27 mouse cellular contexts compared by ENCODE assay signal in the genomic region with DNA sequence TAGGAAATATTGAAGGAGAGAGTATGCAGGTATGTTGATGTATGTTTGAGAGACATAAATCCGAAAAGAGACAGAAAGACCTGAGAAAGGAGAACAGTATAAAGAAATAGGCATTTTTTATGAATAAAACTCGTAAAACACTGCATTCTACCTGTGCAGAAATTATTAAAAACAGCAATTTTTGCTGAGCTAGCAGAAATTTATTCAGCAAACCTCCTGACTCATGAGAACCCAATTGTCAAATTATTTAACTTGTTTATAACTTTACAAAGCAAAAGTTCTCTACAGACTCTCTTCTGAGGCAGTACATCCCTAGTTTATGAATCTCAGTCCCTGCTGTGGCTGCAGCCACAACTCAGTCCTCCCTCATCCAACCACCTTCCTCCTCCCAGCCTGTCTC.
"Had no signal": no experiment of that assay in that cellular context is flagged by ENCODE, and none has a peak within 500 bp of the region (broad histone marks: within the 10 kb centered on the region; RNA-seq: fewer than 3 reads in every experiment).

No protein-coding gene starts in this region.

- H3K27me3 ChIP-seq: heart, embryonic 13.5 days; heart, embryonic 15.5 days; hindbrain, embryonic 13.5 days; hindbrain, embryonic 15.5 days; kidney, embryonic 15.5 days; limb, embryonic 12.5 days had no signal

- ATAC-seq: hindbrain, postnatal 0 days; intestine, embryonic 16.5 days had no signal

- H3K27ac ChIP-seq: gastrocnemius, adult 2 months; heart, adult 2 months; heart, embryonic 13.5 days; heart, embryonic 15.5 days; hindbrain, embryonic 13.5 days; hindbrain, embryonic 15.5 days; hindbrain, postnatal 0 days; kidney, embryonic 15.5 days; kidney, postnatal 0 days; limb, embryonic 10.5 days had no signal

- H3K4me3 ChIP-seq: gastrocnemius, adult 2 months; heart, adult 2 months; heart, embryonic 13.5 days; heart, embryonic 15.5 days; hindbrain, embryonic 13.5 days; hindbrain, embryonic 15.5 days; kidney, embryonic 15.5 days; limb, embryonic 10.5 days; limb, embryonic 12.5 days had no signal

- DNase-seq: gastrocnemius, adult 2 months; gastrocnemius, postnatal 10 days; gastrocnemius, postnatal 25 days; heart, adult 11 months; heart, adult 2 months; heart, postnatal 14 days; heart, postnatal 36 days; kidney, adult 11 months; kidney, adult 2 months; kidney, adult 9 months; kidney, postnatal 14 days; kidney, postnatal 36 days; layer of hippocampus, adult 9-11 months; layer of hippocampus, postnatal 36 days; liver had no signal

- H3K9me3 ChIP-seq: heart, embryonic 13.5 days; heart, embryonic 15.5 days; hindbrain, embryonic 13.5 days; hindbrain, embryonic 15.5 days; kidney, embryonic 15.5 days; limb, embryonic 10.5 days; limb, embryonic 12.5 days had no signal

- H3K4me1 ChIP-seq: heart, embryonic 13.5 days; heart, embryonic 15.5 days; hindbrain, embryonic 13.5 days; kidney, embryonic 15.5 days had no signal

- H3K4me2 ChIP-seq: heart, embryonic 11.5 days; heart, embryonic 13.5 days; heart, embryonic 15.5 days; hindbrain, embryonic 13.5 days; hindbrain, embryonic 15.5 days; kidney, embryonic 15.5 days; limb, embryonic 12.5 days; liver, embryonic 11.5 days had no signal

- H3K36me3 ChIP-seq: heart, embryonic 13.5 days; heart, embryonic 15.5 days; hindbrain, embryonic 13.5 days; hindbrain, embryonic 15.5 days; kidney, embryonic 15.5 days; limb, embryonic 10.5 days; limb, embryonic 12.5 days had no signal

- H3K9ac ChIP-seq: heart, embryonic 13.5 days; heart, embryonic 15.5 days; hindbrain, embryonic 13.5 days; hindbrain, embryonic 15.5 days; kidney, embryonic 15.5 days; limb, embryonic 12.5 days had no signal
